Mouse (Mus musculus) heart, embryonic 14.5 days (tissue): ENCODE measurements around the gene Cyp2ab1. TPM values are rescaled to one million over a fixed set of nuclear protein-coding genes. Genes with fewer than 3 reads are reported as not detected.

Experiments
- ATAC-seq: fragments of 200-750 bp; cut with Nextera tagmentation; 2 replicates; pipeline ENCODE4 v1.8.0; 2017; ENCODE audit warnings: low read depth, moderate TSS enrichment; ENCODE audit not compliant: insufficient number of reproducible peaks, insufficient read depth, low FRiP score
- H3K27ac ChIP-seq, 2 experiments: fragments of 200-500 bp in 1 of 2; fragments of 300-500 bp in 1 of 2; sonication (generic) in 1 of 2; replicated peaks in 1 of 2; 2 replicates each; pipeline ENCODE4 v1.5.1; 2012 to 2014; ENCODE audit warnings: low read depth in 2 of 2, low read length in 2 of 2, control low read depth in 1 of 2, mild to moderate bottlenecking in 1 of 2, mixed read lengths in 1 of 2; ENCODE audit not compliant: control insufficient read depth in 1 of 2, insufficient read depth in 1 of 2
- H3K27me3 ChIP-seq: fragments of 300-500 bp; sonication (generic); 2 replicates; pipeline ENCODE4 v1.6.1; 2014; ENCODE audit warnings: mild to moderate bottlenecking, low read length, control low read depth; ENCODE audit not compliant: control insufficient read depth, insufficient read depth
- H3K36me3 ChIP-seq: fragments of 300-500 bp; sonication (generic); 2 replicates; pipeline ENCODE4 v1.6.1; 2014; ENCODE audit warnings: mild to moderate bottlenecking, control low read depth, low read length, mixed read lengths; ENCODE audit not compliant: control insufficient read depth, insufficient read depth
- H3K4me1 ChIP-seq, 2 experiments: fragments of 200-500 bp in 1 of 2; fragments of 300-500 bp in 1 of 2; sonication (generic) in 1 of 2; 2 replicates each; pipeline ENCODE4 v1.6.1; 2012 to 2014; ENCODE audit warnings: low read length in 2 of 2, control low read depth in 1 of 2, mixed read lengths in 1 of 2; ENCODE audit not compliant: control insufficient read depth in 2 of 2, insufficient read depth in 2 of 2
- H3K4me2 ChIP-seq: fragments of 300-500 bp; sonication (generic); 2 replicates; pipeline ENCODE4 v1.6.1; 2014; ENCODE audit warnings: mild to moderate bottlenecking, low read length
- H3K4me3 ChIP-seq, 2 experiments: fragments of 200-500 bp in 1 of 2; fragments of 300-500 bp in 1 of 2; sonication (generic) in 1 of 2; 2 replicates each; pipeline ENCODE4 v1.5.1; 2012 to 2014; ENCODE audit warnings: low read length in 2 of 2, mild to moderate bottlenecking in 2 of 2, control low read depth in 1 of 2, low read depth in 1 of 2, moderate library complexity in 1 of 2; ENCODE audit not compliant: control insufficient read depth in 1 of 2, insufficient read depth in 1 of 2
- H3K9ac ChIP-seq: fragments of 300-500 bp; sonication (generic); 2 replicates; pipeline ENCODE4 v1.6.1; 2014; ENCODE audit warnings: mild to moderate bottlenecking, low read length
- H3K9me3 ChIP-seq: fragments of 300-500 bp; sonication (generic); 2 replicates; pipeline ENCODE4 v1.6.1; 2016; ENCODE audit warnings: low read length, control low read depth; ENCODE audit not compliant: control insufficient read depth
- WGBS: fragments of 180-500 bp; shearing (Covaris S2); extraction: QIAGEN DNeasy Blood & Tissue Kit; methylation state at CpG from one replicate; pipeline ENCODE4 v1.1.7; 2014; 5-methylcytosine and 5-hydroxymethylcytosine counted together
- polyA plus RNA-seq: library from polyadenylated mRNA; unstranded; fragments of >200 nt; fragmentation: Nextera tagmentation; extraction: Ambion mirVana; gene quantifications from 2 replicates; pipeline ENCODE4 v1.2.1, GENCODE M21; 2014

Gene Cyp2ab1
- polyA plus RNA-seq, 1 experiment from 2014 or later = not detected

- WGBS = 90% methylated on average over 1 of the region's 1 CpGs
- Histone ChIP-seq H3K9me3 (no peaks in the 10 kb centered on the region), H3K27me3 (no peaks in the 10 kb centered on the region), H3K27ac (no peak overlapping the region), H3K4me1 (no peaks in the 10 kb centered on the region), H3K4me2 (no peak overlapping the region), H3K4me3 (no peak overlapping the region), H3K36me3 (peaks cover 77% of the 10 kb centered on the region), H3K9ac (no peak overlapping the region)
- no peak for ATAC-seq
Observed at GRCm38 (mm10) chr16:20354011-20354410, 28.8 kb upstream of the Cyp2ab1 start.

GRCm38 (mm10) chr16:20345464-20345863 lies 20.3 kb upstream of the Cyp2ab1 start:
- Histone ChIP-seq H3K27me3 (no peaks in the 10 kb centered on the region), H3K36me3 (peaks cover 51% of the 10 kb centered on the region), H3K9me3 (no peaks in the 10 kb centered on the region), H3K4me3 (no peak overlapping the region), H3K4me2 (no peak overlapping the region), H3K4me1 (no peaks in the 10 kb centered on the region), H3K9ac (no peak overlapping the region), H3K27ac (no peak overlapping the region)
- ATAC-seq = no peak
- WGBS = 71% methylated on average over 1 of the region's 1 CpGs

GRCm38 (mm10) chr16:20338616-20339015 lies 13.4 kb upstream of the Cyp2ab1 start:
- Histone ChIP-seq H3K9me3 (no peaks in the 10 kb centered on the region), H3K4me2 (no peak overlapping the region), H3K4me3 (no peak overlapping the region), H3K4me1 (no peaks in the 10 kb centered on the region), H3K27ac (no peak overlapping the region), H3K27me3 (no peaks in the 10 kb centered on the region), H3K36me3 (peaks cover 75% of the 10 kb centered on the region), H3K9ac (no peak overlapping the region)
- no peak for ATAC-seq
- WGBS = 64% methylated on average over 3 of the region's 3 CpGs

- H3K9ac ChIP-seq = no peak overlapping the region
- WGBS = 92% methylated on average over 8 of the region's 8 CpGs
- no peak overlapping the region for H3K4me2 ChIP-seq
- no peaks in the 10 kb centered on the region for H3K27me3 ChIP-seq
- no peak for ATAC-seq
- no peaks in the 10 kb centered on the region for H3K4me1 ChIP-seq
- no peaks in the 10 kb centered on the region for H3K9me3 ChIP-seq
- peaks cover 89% of the 10 kb centered on the region for H3K36me3 ChIP-seq
- no peak overlapping the region for H3K4me3 ChIP-seq
- no peak overlapping the region for H3K27ac ChIP-seq
Observed at GRCm38 (mm10) chr16:20334918-20335317, 9.7 kb upstream of the Cyp2ab1 start.

- WGBS = 84% methylated on average over 5 of the region's 5 CpGs
- ATAC-seq = no peak
- H3K4me2 ChIP-seq = no peak overlapping the region
Observed at GRCm38 (mm10) chr16:20328306-20328705, 3.1 kb upstream of the Cyp2ab1 start.

GRCm38 (mm10) chr16:20323907-20324306 lies 1.3 kb downstream of the Cyp2ab1 start:
- WGBS = 57% methylated on average over 5 of the region's 5 CpGs
- peaks cover 5% of the 10 kb centered on the region; the same call in 1 of the 2 replicates for H3K36me3 ChIP-seq
- H3K9ac ChIP-seq = no peak overlapping the region
- H3K27ac ChIP-seq = peak overlapping the region in 1 of 2 experiments; percentile 8; a peak in 1 of 4 replicates
- H3K4me2 ChIP-seq = no peak overlapping the region
- peak; percentile 56; the same call in 1 of the 2 replicates for ATAC-seq
- no peaks in the 10 kb centered on the region for H3K4me1 ChIP-seq
- H3K9me3 ChIP-seq = no peaks in the 10 kb centered on the region
- H3K27me3 ChIP-seq = no peaks in the 10 kb centered on the region
- H3K4me3 ChIP-seq = no peak overlapping the region

More at GRCm38 (mm10) chr16:20328306-20328705, 3.1 kb upstream of the Cyp2ab1 start:
- Histone ChIP-seq H3K9ac (no peak overlapping the region), H3K36me3 (peaks cover 41% of the 10 kb centered on the region), H3K4me3 (no peak overlapping the region), H3K27me3 (no peaks in the 10 kb centered on the region), H3K27ac (no peak overlapping the region), H3K4me1 (no peaks in the 10 kb centered on the region), H3K9me3 (no peaks in the 10 kb centered on the region)

GRCm38 (mm10) chr16:20322274-20322673 lies 2.9 kb downstream of the Cyp2ab1 start:
- ATAC-seq = no peak
- WGBS = 77% methylated on average over 4 of the region's 4 CpGs

GRCm38 (mm10) chr16:20316770-20317169 lies 8.4 kb downstream of the Cyp2ab1 start:
- 74% methylated on average over 6 of the region's 6 CpGs for WGBS
- no peaks in the 10 kb centered on the region for H3K4me1 ChIP-seq

More at GRCm38 (mm10) chr16:20322274-20322673, 2.9 kb downstream of the Cyp2ab1 start:
- Histone ChIP-seq H3K27me3 (no peaks in the 10 kb centered on the region), H3K27ac (no peak overlapping the region), H3K4me2 (no peak overlapping the region), H3K4me3 (no peak overlapping the region), H3K9ac (no peak overlapping the region), H3K4me1 (no peaks in the 10 kb centered on the region), H3K36me3 (no peaks in the 10 kb centered on the region), H3K9me3 (no peaks in the 10 kb centered on the region)

More at GRCm38 (mm10) chr16:20316770-20317169, 8.4 kb downstream of the Cyp2ab1 start:
- no peak overlapping the region for H3K4me2 ChIP-seq
- no peak overlapping the region for H3K4me3 ChIP-seq
- H3K27me3 ChIP-seq = no peaks in the 10 kb centered on the region
- ATAC-seq = no peak
- H3K9me3 ChIP-seq = no peaks in the 10 kb centered on the region
- H3K36me3 ChIP-seq = no peaks in the 10 kb centered on the region
- no peak overlapping the region for H3K27ac ChIP-seq
- no peak overlapping the region for H3K9ac ChIP-seq
